Mouse (Mus musculus): ENCODE measurements around the gene Ddx39.

Gene Ddx39

DNA sequence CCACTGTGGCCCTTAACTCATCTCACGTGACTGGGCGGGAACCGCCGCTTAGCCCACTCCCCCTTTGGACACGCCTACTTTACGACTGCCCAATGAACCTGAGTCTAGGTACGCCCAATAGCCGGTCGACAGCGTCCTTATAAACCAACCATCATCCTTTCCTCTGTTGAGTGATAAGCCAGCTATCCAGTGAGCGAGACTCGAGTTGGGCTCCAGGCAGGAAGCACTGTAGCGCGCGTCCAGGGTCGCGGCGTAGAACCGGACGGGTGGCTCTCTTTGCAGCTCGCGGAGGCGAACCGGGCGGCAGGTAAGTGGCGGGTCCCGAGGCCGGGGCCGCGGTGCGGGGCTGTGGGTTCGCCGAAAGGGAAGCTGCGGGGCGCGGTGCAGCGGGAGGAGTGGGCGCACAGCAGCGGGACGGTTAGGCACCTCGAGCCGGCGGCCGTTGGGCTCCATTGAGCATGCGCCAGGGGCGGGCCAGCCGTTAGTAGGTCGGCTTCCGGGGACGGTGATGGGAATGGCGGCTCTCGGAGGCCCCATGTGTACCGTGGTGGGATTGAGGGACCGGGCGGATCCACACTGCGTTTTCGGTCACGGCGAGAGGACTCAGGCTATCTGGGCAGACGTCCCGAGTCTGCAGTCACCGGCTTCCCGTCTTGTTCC lies at the start of gene Ddx39:
Gene Ddx39, plus strand, starts transcription at position 147 of the 660 bp plus-strand sequence.
- DNase-seq (ENCODE audit: low read depth, low spot score): peak; percentile 100

DNA sequence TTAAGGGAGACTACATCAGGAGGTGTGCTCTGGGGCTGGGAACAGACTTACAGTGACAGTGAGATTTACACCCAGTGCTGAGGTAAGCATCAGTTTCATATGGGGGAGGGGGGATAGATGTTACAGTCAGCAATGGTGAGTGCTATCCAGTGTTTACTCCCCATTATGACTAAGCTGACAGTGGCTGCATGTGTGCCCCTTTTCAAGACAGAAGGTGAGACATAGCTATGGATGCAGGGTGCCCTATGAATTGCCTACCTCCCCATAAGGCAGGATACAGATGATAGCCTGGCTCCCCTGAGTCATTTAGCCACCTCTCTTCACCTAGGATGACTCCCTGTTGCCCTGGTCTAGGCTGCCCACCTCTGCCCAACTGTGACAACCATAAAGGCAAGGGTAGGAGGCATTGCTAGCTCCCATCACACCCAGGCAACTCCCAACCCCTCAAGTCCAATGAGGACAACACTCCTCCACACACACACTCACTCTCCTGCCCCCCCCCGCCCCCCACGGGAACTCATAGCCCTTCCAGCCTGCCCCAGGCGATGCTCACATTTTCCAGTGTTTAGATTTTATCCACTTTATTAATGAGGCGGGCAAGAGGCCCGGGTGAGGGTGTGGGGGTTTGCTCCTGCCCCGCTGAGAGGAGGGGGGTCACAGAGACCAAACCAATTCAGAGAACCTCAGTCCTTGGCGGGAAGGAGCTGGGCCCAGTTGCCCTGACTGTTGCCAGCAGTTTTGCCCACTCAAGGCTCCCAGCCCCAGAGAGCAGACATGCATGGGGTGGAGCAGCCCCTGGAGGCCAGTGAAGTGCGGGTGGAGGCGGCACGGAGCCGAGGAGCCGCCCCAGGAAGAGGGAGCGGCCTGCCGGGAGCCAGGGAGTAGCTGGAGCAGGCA lies 48.8 kb upstream of the Ddx39 start, which contains the start of gene Ptger1:
Gene Ptger1, plus strand, starts transcription at position 710 of the 897 bp plus-strand sequence.
- peak; percentile 46 for DNase-seq (ENCODE audit: low read depth, low spot score)

DNA sequence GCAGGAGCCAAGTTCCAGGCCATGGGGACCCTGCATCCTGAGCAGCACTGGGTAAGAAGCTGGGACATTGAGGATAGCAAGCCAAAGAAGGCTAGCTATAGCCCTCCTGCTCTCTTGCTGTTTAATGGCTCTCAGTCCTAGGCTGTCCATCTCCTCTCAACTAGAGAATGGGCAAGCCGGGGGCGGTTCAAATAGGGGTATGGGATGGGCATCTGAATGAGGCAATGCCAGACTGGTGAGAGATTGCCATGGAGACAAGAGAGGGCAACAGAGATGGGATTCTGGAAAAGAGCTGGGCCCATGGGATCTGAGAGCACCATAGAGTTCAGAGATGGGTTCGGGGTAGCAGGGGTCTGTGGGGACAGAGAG lies 48.1 kb upstream of the Ddx39 start:
- peak; percentile 39 for DNase-seq (ENCODE audit: low read depth, low spot score)

DNA sequence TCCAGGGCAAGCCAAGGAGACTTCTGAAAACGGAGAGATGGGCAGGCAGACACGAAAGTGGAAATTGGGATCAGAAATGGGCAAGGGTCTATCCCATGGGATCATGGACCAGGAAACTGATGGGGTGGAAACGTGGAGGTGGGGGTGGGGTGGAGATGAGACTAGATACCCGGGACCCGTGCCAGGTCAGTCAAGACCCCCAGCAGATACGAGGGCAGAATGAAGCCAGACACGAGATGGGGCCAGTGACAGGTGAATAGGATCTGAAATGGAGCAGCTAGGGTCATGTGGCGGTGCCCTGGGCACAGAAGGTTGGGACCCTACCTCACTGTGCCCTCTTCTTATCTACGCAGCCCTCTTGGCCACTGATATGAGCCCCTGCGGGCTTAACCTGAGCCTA lies 47.5 kb upstream of the Ddx39 start:
- no peak for DNase-seq (ENCODE audit: low read depth, low spot score)

DNA sequence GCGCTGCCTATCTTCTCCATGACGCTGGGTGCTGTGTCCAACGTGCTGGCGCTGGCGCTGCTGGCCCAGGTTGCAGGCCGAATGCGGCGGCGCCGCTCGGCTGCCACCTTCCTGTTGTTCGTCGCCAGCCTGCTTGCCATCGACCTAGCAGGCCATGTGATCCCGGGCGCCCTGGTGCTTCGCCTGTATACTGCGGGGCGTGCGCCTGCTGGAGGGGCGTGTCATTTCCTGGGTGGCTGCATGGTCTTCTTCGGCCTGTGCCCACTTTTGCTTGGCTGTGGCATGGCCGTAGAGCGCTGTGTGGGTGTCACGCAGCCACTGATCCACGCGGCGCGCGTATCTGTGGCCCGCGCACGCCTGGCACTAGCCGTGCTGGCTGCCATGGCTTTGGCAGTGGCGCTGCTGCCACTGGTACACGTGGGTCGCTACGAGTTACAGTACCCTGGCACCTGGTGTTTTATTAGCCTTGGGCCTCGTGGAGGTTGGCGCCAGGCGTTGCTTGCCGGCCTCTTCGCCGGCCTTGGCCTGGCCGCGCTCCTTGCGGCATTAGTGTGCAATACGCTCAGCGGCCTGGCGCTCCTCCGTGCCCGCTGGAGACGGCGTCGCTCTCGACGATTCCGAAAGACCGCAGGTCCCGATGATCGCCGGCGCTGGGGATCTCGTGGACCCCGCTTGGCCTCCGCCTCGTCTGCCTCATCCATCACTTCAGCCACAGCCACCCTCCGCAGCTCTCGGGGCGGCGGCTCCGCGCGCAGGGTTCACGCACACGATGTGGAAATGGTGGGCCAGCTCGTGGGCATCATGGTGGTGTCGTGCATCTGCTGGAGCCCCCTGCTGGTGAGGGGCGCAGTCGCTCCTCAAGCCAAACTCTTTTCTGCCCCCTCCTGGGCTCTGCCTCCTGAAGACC lies 46.7 kb upstream of the Ddx39 start:
- DNase-seq (ENCODE audit: low read depth, low spot score): no peak

DNA sequence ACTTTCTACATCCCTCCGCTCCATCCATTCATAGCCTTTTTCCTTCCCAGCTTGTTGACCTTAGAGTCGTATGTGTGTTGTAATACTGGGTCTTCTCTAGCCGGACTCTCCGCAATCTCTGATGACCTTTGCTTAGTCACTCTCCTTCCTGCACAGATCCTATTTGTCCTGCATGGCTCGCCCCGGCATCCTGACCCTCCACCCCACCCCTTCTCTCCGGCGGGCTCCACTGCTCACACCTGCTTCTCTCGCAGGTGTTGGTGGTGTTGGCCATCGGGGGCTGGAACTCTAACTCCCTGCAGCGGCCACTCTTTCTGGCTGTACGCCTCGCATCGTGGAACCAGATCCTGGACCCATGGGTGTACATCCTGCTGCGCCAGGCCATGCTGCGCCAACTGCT lies 46.0 kb upstream of the Ddx39 start:
- no peak for DNase-seq (ENCODE audit: low read depth, low spot score)

DNA sequence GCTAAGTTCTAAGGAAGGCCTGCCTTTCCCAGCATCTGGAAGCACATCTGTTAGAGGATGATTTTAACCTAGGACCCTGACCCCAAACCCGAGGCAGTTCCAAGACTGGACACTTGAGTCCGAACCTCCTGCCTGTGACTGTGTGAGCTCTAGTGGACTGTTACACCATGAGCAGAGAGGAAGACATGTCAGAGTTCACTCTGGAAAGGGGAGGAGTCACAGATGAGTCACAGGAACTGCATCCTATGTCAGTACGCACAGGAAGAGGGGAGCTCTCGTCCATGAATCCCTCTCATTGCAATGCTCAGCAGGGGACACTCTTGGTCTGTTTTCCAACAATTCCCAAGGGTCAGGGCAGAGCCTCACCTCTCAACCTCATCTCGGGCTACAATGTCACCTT lies 42.0 kb upstream of the Ddx39 start:
- DNase-seq (ENCODE audit: low read depth, low spot score): peak; percentile 54

DNA sequence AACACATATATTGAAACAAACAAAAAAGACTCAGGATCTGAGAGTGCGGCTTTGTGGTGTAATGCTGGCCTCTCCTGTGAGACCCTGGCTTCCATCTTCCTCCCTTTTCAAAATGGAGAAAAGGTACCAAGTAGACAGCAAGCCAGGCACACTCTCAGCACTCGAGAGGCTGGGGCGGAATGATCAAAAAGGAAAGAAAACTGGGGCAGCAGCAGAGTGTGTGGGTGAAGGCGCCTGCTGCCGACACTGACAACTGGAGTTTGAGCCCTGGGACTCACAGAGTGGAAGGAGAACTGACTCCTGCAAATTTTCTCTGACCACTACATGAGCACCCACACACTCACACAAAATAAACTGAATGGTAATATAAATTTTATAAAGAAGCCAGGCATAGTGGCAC lies 40.5 kb upstream of the Ddx39 start:
- no peak for DNase-seq (ENCODE audit: low read depth, low spot score)

DNA sequence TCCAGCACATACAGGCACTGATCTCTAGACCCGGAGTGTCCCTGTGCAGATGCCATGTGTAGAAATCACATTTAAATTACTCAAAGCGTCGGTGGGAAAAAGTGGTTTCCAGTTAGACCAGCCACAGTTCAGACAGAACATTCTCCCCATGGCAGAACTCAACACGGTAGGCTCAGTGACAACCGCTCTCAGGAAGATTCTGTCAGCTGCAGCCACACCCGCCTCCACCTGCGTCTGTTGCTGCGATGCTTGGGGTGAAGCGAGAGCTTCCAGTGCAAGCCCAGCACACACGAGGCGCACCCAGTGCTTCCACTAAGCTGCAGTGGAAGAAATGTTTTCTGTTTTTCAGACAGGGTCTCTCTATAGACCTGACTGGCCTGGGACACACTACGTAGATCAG lies 35.1 kb upstream of the Ddx39 start:
- DNase-seq (ENCODE audit: low read depth, low spot score): no peak

DNA sequence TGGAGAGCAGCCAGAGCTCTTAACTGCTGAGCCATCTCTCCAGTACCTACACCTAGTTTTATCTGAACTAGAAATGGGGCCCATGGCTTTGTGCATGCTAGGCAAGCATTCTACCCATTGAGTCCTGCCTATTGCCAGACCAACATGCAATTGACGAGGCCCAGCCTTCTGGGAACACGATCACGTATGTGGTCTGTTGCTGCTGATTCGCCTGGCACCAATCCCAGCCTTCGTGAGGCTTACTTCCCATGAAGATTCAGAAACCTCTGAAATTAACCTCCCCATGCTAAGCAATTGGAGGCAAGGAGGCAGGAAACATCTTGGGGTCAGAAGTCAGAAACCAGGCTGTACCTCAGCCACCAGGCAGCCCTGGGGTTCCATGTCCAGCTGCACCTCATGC lies 34.4 kb upstream of the Ddx39 start:
- DNase-seq (ENCODE audit: low read depth, low spot score): no peak

DNA sequence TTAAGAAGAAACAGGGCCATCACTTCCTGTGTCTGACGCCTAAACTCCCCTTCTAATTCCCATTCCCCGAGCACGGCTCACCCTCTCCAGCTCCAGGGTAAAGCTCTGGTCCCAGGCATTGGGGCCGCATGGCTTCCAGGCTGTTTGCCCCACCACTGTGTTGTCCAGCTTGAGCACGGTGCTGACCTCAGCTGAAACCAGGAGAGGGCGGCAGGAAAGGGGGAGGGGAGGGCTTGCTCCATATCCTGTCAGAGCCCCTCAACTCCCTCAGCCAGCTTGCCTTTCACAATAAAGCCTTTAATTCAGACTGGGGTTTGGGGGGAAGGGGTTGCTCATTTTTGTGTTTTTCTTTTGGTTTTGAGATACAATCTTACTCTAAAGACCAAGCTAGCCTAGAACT lies 33.9 kb upstream of the Ddx39 start:
- no peak for DNase-seq (ENCODE audit: low read depth, low spot score)

DNA sequence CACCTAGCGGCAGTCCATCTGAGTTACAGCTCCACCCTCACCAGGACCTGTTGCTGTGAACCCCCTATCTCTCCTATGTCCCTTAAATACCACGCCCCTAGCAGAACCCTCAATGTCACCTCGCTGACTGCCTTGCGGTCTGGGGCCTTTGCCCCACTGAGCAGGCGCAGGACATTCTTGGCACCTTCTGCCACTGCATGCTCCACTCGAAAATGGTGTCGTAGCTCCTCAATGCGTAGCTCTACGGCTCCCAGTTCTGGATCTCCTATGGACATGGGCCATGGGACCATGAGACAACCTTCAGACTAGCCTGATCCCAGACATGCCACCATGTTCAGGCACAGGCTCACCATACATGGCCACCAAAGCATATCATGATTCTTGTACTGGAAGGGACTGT lies 30.5 kb upstream of the Ddx39 start:
- DNase-seq (ENCODE audit: low read depth, low spot score): no peak

DNA sequence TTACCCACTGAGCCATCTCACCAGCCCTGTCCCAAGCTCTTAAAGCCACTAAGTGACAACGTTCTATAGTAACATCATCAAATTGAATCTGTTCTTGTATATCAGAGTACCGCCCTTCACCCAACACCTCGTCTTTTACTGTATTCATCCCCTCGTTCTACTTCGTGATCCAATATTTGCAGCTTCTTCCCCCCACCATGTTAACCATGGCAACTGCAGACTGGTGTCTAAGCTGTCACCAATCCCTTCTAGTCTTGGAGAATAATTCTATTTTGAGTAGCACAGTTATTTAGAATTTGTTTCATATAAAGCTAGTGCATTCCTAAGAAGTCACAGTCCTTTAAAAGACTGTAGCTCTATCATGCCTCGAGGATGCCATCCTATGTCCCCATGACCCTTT lies 25.7 kb upstream of the Ddx39 start:
- no peak for DNase-seq (ENCODE audit: low read depth, low spot score)

DNA sequence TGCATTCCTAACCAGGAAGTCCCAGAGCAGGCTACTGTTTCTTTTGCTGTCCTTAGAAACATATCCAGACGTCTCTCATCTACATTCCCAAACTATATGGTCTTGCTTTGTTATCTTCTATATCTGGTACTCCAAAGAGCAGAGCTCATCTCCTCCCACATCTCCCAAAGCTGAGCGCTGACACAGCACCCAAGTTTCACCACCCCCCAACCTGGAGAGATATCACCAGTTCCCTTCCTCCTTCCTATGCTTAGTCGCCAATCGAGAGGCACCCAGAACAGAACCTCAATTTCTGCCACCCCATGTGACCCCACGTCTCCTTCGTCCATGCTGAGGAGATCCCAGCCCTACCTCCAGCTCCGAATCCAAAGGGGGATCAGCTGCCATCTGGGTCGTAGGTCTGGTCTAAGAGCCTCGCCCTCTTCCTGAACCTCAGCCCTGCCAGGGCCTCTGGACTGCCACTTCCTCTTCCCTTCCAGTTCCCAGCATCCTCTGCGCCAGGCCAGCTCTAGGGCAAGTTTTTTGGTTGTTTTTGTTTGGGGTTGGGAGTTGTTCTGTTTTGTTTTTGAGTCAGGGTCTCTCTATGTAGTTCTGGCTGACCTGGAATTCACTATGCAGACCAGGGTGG lies 21.3 kb upstream of the Ddx39 start:
- no peak for DNase-seq (ENCODE audit: low read depth, low spot score)

DNA sequence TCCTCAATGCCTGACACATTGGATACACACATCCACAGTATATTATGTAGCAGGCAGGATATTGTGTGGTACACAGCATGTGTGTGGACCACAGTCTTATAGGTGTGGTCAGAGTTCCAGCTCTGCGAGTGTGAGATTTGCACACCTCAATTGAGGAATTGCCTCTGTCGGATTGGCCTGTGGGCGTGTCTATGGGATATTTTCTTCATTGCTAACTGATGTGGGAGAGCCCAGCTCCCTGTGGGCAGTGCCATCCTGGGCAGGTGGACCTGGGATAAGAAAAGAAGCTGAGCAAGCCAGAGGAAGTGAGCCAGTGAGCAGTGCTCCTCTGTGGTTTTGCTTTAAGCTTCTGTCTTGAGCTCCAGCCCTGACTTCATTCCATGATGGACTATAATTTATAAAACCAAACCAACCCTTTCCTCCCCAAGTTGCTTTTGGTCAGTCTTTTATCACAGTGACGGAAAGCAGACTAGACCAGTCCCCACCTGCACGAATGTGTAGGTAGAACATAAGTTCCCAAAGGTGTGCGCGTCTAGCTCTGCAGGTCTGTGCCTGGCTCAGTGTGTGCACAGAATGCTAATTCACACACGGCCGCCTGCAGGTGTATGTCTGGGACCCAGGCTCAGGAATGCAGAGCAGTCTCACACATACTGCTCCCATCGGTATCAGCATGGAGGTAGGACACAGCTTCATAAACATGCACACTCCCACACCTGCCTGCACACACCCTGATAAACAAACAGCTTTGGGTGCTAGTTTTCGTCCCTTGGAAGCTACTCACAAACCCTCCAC lies 20.4 kb upstream of the Ddx39 start:
- no peak for DNase-seq (ENCODE audit: low read depth, low spot score)

DNA sequence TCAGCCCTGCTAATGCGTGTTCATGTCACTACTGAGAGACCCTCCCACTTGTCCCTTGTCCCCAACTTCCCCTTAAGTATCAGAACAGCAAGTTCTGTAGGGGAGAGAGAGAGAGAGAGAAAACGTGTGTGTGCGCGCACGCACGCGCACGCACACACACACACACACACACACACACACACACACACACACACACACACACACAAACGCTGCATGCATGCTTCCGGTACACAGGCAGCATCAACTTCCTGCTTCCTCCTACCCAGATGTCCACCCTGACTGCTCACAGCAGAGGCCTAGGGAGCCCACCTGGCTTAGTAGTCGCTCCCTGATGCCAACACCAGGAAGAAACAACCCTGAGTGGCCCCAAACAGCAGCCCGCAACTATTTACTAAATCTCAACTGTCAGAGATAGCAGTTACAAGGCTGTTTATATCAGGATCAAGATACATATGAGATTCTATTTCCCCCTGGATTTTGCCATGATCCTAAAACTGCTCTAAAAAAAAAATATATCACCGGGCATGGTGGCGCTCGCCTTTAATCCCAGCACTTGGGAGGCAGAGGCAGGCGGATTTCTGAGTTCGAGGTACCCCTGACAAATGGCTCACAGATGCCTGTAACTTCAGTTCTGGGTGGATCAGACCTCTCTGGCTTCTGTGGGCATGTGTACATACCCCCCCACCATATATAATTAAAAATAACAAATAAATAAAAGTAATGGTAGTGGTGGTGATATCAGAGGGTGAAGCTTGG lies 19.4 kb upstream of the Ddx39 start:
- DNase-seq (ENCODE audit: low read depth, low spot score): no peak

DNA sequence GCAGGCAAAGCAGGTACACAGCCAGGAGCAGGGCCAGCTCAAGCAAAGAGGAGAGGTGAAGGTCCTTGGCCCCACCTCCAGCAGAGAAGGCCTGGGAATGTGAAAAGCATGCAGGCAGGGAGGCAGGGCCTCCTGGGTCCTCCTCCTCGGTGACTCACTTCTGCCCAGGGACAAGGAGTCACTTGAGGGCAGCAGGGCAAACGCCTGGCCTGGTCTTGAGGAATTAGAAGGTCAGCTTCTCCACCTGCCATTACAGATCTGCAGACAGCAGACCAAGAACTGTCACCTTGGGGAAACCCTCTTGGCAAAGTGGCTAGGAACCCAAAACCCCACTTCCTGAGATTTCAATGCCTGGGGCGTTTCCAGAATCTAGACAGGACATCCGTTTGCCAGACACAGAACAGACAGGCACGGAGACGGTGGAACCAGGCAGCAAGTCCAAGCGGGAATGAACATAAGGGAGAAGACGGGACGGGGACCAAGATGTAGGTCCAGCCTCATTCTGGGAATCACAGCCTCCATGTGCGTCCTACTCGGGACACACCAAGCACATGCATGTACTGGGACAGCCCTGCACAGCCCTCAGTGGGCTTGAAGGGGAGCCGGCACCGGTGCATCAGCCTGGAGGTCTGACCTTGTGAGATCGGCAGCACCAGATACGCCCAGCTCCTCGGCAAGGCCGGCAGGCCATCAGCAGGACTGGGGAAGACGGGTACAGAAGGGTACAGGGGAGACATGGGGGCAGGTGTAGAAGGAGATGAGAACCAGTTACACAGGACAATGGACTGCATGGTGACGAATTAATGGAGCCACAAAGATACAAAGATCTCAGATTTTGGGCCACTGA lies 17.4 kb upstream of the Ddx39 start:
- peak; percentile 79 for DNase-seq (ENCODE audit: low read depth, low spot score)

DNA sequence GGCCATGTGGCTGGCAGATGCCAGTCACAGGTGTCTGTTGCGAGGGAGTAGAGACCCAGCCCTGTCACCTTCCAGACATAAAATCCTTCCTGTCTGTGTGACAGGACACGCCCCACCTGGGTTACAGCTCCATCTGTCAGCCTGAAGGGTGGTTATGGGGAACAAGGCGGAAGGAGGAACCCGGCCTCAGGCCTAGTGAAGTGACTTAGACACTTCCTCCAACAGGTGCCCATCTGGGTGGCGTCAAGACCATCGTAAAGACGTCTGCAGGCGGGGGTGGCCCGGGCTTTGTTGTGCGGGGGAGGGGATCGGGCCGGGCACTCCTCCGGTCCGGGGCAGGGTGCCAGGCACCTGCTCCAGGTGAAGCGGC lies 16.7 kb upstream of the Ddx39 start:
- peak; percentile 33 for DNase-seq (ENCODE audit: low read depth, low spot score)
